Mouse (Mus musculus): Measurements from ENCODE around the gene Pelp1. TPM values are rescaled to one million over a fixed set of nuclear protein-coding genes. Genes with fewer than 3 reads are reported as not detected.

Gene Pelp1
- 32.2 and 32.3 TPM in 2 replicates for polyA plus RNA-seq (2012; rRNA removed)

DNA sequence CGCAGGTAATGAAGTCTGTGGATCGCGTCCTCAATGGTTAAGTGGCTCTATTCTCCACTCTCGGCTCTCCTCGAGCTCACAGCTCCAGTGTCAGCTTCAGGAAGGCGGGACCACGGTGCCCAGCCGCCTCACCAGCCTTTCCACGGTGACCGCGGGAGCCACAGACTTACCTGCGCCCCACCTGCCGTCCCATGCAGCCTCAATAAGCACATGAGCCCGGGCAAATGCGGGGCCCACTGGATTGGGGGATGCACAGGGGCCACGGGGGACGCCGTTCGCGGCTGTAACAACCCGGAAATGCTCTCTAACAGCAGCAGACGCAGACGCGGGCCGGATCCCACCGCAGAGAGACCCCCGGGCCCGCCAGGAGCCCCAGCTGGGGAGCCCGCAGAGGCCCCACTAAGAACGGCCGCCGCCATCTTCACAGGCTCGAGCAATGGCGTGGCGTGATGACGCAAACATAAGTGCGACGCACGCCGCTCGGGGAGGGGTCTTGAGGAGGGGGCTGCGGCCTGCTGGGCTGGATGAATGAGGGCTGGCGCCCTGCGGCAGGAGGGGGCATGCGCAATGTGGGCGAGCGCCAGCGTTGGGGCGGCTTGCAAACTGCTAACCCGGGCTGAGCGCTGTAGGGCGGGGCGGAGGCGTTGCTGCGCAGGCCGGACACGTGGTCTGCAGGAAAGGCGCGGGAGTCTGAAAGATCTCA lies at the start of gene Pelp1:
Pelp1 (minus strand) TSS at position 438 of the 703 bp plus-strand sequence.

DNA sequence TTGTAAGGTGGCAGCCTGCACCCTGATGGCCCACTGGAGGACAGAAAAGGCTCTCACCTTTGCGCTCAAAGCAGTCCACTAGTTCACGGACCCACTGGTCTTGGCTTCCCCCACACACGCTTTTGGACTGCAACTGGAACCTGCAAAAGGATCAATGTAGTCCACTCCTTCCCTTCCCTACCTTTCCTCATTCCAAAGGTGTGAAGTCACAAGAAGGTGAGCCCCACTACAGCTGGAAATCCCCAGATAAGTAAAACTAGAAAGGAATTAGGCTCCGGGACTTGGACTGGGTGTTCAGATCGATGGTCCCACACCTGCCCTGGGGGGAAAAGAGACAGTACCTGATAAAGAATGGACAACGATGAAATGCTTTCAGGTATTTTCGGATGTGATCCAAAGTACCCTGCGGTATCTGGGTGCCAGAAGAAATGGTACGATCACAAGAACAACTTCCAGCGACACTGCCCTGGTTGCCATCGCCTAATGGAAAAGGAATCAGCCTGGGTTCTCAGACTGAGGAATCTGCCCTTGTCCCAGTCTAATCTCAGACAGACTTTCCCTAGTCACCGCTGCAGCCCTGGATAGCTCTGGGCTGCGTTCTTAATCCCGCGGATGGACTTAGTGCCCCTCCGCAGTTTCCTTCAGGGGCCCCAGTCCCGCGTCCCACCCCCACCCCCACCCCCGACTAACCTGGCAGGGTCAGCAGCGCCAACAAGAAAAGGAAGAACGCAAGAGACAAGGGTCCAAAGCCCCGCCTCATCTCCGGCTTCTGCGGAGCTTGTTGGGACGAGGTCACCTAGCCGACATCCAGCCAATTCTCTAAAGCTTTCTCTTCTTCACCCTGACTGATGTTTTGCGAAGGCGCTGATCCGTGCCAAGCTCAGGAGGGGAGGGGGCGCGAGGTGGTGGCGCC lies 49.1 kb upstream of the Pelp1 start, which contains the start of gene Zmynd15:
Zmynd15 (plus strand) TSS at position 746 of the 913 bp plus-strand sequence.

DNA sequence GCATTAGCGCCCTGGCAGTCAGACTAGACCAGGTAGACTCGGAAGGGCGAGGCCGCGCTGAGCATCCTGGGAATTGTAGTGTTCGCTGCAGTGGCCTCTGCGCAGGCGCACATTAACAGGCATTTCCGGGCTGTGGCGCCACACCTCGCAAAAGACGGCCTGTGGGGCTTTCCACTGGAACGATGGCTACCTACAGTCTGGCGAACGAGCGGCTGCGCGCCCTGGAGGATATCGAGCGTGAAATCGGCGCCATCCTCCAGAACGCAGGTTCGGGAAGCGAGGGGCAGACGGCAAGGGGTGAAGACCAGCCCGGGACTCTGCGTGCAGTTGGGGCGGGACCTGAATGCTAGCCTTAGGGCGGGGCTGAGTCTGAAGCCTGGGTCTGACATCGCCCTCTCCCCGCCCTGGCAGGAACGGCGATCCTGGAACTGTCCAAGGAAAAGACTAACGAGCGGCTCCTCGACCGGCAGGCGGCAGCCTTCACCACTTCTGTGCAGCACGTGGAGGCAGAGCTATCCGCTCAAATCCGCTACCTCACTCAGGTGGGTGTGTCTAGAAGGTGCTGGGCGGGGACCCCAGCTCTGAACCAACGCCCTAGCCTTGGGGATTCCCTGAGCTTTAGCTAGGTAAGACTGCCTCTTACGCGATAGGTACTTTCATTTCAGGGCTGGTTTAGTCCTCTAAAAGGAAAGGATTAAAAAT lies 42.1 kb upstream of the Pelp1 start, which contains the start of gene Med11:
Med11 (plus strand) TSS at position 123 of the 702 bp plus-strand sequence.

DNA sequence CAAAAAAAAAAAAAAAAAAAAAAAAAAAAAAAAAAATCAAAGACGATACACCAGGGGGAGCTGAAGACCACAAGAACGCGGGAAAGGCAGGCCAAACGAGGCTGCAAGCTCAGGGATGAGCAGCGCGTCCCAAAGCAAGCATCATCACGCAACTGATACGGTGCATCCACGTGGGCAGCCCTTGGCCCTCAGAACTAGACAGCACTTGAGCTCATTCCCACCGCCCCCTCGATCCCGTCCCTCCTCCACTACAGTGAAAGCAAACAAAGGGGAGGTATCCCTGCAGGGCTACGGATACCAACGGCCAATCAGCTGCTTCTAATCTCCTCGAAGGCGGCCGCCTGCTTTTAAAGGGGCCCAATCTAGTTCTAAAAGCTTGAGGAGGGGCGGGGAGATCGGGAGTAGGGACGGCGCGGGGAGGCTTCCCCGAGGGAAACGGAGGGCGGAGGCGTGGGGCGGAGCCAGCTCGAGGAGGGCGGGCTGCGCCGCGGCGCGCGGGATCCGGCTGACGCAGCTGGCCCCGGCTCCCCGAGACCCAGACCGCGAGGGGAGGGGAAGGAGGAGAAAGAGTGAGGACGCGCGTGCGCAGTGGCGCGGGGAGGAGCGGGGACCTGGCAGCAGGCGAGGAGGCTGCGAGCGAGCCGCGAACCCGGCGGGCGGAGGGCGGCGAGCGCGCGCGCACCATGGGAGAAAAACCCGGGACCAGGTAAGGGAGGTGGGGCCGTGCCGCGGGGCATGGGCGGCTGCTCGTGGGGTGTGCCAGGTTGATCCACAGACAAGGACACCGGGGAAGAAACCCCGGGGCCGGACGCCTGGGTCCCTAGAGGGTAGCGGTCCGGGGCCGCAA lies 22.4 kb upstream of the Pelp1 start, which contains the start of gene Arrb2:
Arrb2 (plus strand) TSS at position 588 of the 847 bp plus-strand sequence.

DNA sequence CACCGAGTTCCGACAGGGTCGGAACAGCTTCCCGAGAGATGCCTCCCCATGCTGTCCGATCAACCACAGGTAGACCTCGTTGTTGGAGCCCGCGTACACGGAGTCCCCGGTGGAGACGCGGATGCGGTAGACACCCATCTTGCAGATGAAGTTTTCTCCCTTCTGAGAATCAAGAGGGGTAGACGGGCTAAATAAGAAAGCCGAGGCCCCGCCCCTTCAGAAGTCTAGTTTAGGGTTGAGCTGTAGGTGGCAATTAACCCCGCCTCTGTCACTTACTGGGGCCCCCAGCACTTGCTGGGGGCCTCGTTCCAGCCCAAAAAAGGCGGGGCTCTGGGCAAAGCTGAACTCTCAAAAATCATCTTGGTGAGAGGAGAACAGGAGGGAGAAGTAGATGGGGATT lies 58.0 kb downstream of the Pelp1 start, which contains the start of gene Alox15:
Alox15 (minus strand) TSS at position 164 of the 400 bp plus-strand sequence.

Other genes with a start within 250 kb of the Pelp1 start
- 2.5 and 4.8 TPM in 2 replicates for gene Slc16a11, start 197.3 kb downstream of the Pelp1 start, polyA plus RNA-seq (2012; rRNA removed)
- 12.4 and 12.5 TPM in 2 replicates for gene Slc16a13, start 189.0 kb downstream of the Pelp1 start, polyA plus RNA-seq (2012; rRNA removed)
- 5.7 and 6.6 TPM in 2 replicates for gene Bcl6b, start 180.2 kb downstream of the Pelp1 start, polyA plus RNA-seq (2012; rRNA removed)
- gene 0610010K14Rik, start 172.1 kb downstream of the Pelp1 start, polyA plus RNA-seq (2012; rRNA removed) = 174 and 197 TPM in 2 replicates
- gene Gm21988, start 170.2 kb downstream of the Pelp1 start, polyA plus RNA-seq (2012; rRNA removed) = 15.3 and 17.5 TPM in 2 replicates
- 69.4 and 72.3 TPM in 2 replicates for gene Rnasek, start 170.2 kb downstream of the Pelp1 start, polyA plus RNA-seq (2012; rRNA removed)
- gene Alox12, start 154.7 kb downstream of the Pelp1 start, polyA plus RNA-seq (2012; rRNA removed) = 0.93 and 1.4 TPM in 2 replicates
- gene Alox12e, start 87.4 kb downstream of the Pelp1 start, polyA plus RNA-seq (2012; rRNA removed) = 0.13 TPM in 1 of 2 replicates, not detected in the other
- 0.07 and 0.18 TPM in 2 replicates for gene Alox15, start 58.0 kb downstream of the Pelp1 start, polyA plus RNA-seq (2012; rRNA removed)
- gene Arrb2, start 22.6 kb upstream of the Pelp1 start, polyA plus RNA-seq (2012; rRNA removed) = 81.0 and 83.3 TPM in 2 replicates
- 40.6 and 42.1 TPM in 2 replicates for gene Med11, start 41.9 kb upstream of the Pelp1 start, polyA plus RNA-seq (2012; rRNA removed)
- gene Zmynd15, start 49.4 kb upstream of the Pelp1 start, polyA plus RNA-seq (2012; rRNA removed) = 1.5 TPM in 2 replicates
- 3.5 and 5.7 TPM in 2 replicates for gene Cxcl16, start 50.0 kb upstream of the Pelp1 start, polyA plus RNA-seq (2012; rRNA removed)
- 1.5 and 1.7 TPM in 2 replicates for gene Tm4sf5, start 95.2 kb upstream of the Pelp1 start, polyA plus RNA-seq (2012; rRNA removed)
- 0.15 and 0.31 TPM in 2 replicates for gene Vmo1, start 104.6 kb upstream of the Pelp1 start, polyA plus RNA-seq (2012; rRNA removed)
- 0.09 TPM in 1 of 2 replicates, not detected in the other for gene Gltpd2, start 109.2 kb upstream of the Pelp1 start, polyA plus RNA-seq (2012; rRNA removed)
- gene Psmb6, start 115.3 kb upstream of the Pelp1 start, polyA plus RNA-seq (2012; rRNA removed) = 513 and 515 TPM in 2 replicates
- not detected in 2 replicates for gene Gm40193, start 122.9 kb upstream of the Pelp1 start, polyA plus RNA-seq (2012; rRNA removed)
- gene Pld2, start 130.0 kb upstream of the Pelp1 start, polyA plus RNA-seq (2012; rRNA removed) = 16.6 and 22.4 TPM in 2 replicates
- 89.5 and 96.5 TPM in 2 replicates for gene Mink1, start 152.8 kb upstream of the Pelp1 start, polyA plus RNA-seq (2012; rRNA removed)
- not detected in 2 replicates for gene 4930544D05Rik, start 205.8 kb upstream of the Pelp1 start, polyA plus RNA-seq (2012; rRNA removed)
- gene Chrne, start 209.2 kb upstream of the Pelp1 start, polyA plus RNA-seq (2012; rRNA removed) = 0.14 and 0.19 TPM in 2 replicates
- 0.18 and 0.19 TPM in 2 replicates for gene Gp1ba, start 229.1 kb upstream of the Pelp1 start, polyA plus RNA-seq (2012; rRNA removed)
- gene Rnf167, start 237.2 kb upstream of the Pelp1 start, polyA plus RNA-seq (2012; rRNA removed) = 103 and 104 TPM in 2 replicates
- gene Slc25a11, start 237.4 kb upstream of the Pelp1 start, polyA plus RNA-seq (2012; rRNA removed) = 125 and 126 TPM in 2 replicates
- gene Pfn1, start 244.6 kb upstream of the Pelp1 start, polyA plus RNA-seq (2012; rRNA removed) = 401 and 499 TPM in 2 replicates
- 31.2 and 39.5 TPM in 2 replicates for gene Eno3, start 247.2 kb upstream of the Pelp1 start, polyA plus RNA-seq (2012; rRNA removed)

All from central nervous system, embryonic 14 days (tissue).